Mouse (Mus musculus) ovary, postnatal 14 days (tissue): ENCODE results near the gene Calr4.

Experiments
- DNase-seq: peaks from one replicate; pipeline ENCODE4 v3.0.0; 2022; ENCODE audit warnings: low spot score

The Calr4 gene

GRCm38 (mm10) chr4:109236186-109236879, 2.0 kb downstream of the Calr4 start:
- DNase-seq: no peak

GRCm38 (mm10) chr4:109238428-109239268, 4.4 kb downstream of the Calr4 start:
- no peak for DNase-seq

- no peak for DNase-seq
Observed at GRCm38 (mm10) chr4:109241221-109241620, 6.9 kb downstream of the Calr4 start.

- DNase-seq: peak; percentile 54
Observed at GRCm38 (mm10) chr4:109241934-109242333, 7.6 kb downstream of the Calr4 start.

GRCm38 (mm10) chr4:109244506-109244905, 10.2 kb downstream of the Calr4 start:
- DNase-seq: no peak

- no peak for DNase-seq
Observed at GRCm38 (mm10) chr4:109245016-109245620, 10.8 kb downstream of the Calr4 start.

- DNase-seq: no peak
Observed at GRCm38 (mm10) chr4:109251605-109252004, 17.3 kb downstream of the Calr4 start.

GRCm38 (mm10) chr4:109252199-109252598, 17.9 kb downstream of the Calr4 start:
- DNase-seq: no peak

- DNase-seq: no peak
Observed at GRCm38 (mm10) chr4:109253664-109254151, 19.4 kb downstream of the Calr4 start.

GRCm38 (mm10) chr4:109254511-109254910, 20.2 kb downstream of the Calr4 start:
- no peak for DNase-seq

- no peak for DNase-seq
Observed at GRCm38 (mm10) chr4:109255321-109255720, 21.0 kb downstream of the Calr4 start.

- DNase-seq: no peak
Observed at GRCm38 (mm10) chr4:109255727-109256417, 21.6 kb downstream of the Calr4 start.

GRCm38 (mm10) chr4:109256791-109257190, 22.5 kb downstream of the Calr4 start:
- DNase-seq: no peak

GRCm38 (mm10) chr4:109257639-109258038, 23.4 kb downstream of the Calr4 start:
- DNase-seq: no peak

GRCm38 (mm10) chr4:109262068-109262467, 27.8 kb downstream of the Calr4 start:
- no peak for DNase-seq

- no peak for DNase-seq
Observed at GRCm38 (mm10) chr4:109266056-109266455, 31.8 kb downstream of the Calr4 start.

GRCm38 (mm10) chr4:109266744-109267143, 32.5 kb downstream of the Calr4 start:
- no peak for DNase-seq

- DNase-seq: no peak
Observed at GRCm38 (mm10) chr4:109267452-109267851, 33.2 kb downstream of the Calr4 start.

- no peak for DNase-seq
Observed at GRCm38 (mm10) chr4:109268903-109269302, 34.6 kb downstream of the Calr4 start.

- no peak for DNase-seq
Observed at GRCm38 (mm10) chr4:109271803-109272202, 37.5 kb downstream of the Calr4 start.

GRCm38 (mm10) chr4:109273586-109274240, 39.4 kb downstream of the Calr4 start:
- DNase-seq: no peak
